Mouse (Mus musculus) spleen, adult 12 weeks (tissue): ENCODE data around the gene 4933411K16Rik.

Experiments used
- DNase-seq: peaks from one replicate; pipeline ENCODE4 v3.0.0; 2022; ENCODE audit warnings: low spot score

4933411K16Rik gene

DNA sequence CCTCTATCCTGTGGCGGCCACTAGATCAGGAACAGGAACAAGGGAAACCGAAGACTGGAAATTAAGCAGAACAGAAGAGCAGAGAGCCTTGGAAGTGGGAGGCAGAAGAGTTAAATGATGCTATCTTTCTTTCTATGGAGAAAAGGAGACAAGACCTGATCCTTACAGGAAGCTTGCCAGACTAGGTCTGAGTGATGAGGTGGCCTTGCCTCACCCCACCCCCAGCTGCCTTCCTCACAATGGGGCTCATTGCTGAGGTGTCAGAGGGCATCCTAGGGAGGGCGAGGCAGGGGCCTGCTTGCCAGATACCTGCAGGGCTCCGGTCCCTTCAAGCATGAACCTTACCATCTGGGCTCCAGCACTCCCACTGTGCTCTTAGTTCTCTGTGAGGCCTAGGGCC lies at the start of gene 4933411K16Rik:
Gene 4933411K16Rik (plus strand): TSS at position 301 of the 400 bp plus-strand sequence.
- DNase-seq = no peak

- no peak for DNase-seq
Measured at GRCm38 (mm10) chr19:42004258-42004657, 47.8 kb upstream of the 4933411K16Rik start.

GRCm38 (mm10) chr19:42005616-42006015 lies 46.4 kb upstream of the 4933411K16Rik start:
- DNase-seq = no peak

DNA sequence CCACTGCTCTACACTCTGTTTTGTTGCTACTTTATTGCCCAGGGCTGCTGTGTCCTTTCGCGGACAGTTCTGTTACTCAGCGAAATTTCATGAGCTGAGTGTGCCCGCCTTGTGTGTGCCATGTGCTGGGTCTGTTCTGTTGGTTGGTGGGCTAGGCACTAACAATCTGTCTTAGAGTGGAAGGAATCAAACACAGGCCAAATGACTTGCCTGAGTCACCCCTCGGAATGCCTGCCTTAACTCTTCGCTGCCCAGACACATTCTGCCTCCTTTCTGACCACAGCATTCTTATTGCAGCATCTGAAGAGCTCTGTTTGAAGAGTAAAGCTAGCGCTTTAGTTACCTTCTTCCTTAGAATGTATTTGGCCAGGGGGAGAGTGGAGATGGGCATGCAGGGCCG lies 45.5 kb upstream of the 4933411K16Rik start:
- DNase-seq = no peak

DNA sequence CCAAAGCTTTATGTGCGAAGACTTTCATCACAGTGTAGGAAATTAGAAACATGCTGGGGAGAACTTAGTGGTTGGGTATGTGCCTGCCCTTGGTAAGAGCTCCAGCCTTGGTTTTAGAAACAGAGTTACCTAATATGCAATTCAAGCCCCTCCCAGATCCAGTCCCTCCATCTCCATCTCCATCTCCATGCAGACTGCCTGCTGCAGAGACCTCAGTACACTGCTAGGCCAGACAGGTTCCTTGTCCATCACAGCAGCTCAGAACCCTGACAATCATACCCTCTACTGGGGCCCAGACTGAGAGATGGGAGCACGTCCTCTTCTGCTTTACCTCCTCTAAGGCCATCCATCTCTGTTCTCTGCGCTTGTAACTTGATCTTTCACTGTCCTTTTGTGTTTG lies 43.5 kb upstream of the 4933411K16Rik start:
- no peak for DNase-seq

DNA sequence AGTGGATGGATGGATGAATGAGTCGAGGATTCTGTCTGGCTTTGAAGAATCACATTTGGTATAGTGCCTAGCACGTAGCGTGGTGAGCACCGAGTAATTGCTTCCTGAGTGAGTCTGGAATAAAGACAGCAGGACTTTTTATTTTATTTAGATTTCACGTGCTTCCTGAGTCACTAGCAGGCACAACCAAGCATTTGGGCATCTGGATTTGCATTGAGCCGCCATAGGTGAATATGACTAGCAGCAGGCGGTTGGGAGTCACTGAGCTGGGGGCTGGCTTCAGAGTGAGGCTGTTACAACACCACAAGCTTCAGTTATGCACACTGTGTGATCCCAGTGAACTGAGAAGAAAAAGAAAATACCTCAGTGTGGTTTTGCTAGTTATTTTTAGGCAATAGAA lies 43.0 kb upstream of the 4933411K16Rik start:
- no peak for DNase-seq

DNA sequence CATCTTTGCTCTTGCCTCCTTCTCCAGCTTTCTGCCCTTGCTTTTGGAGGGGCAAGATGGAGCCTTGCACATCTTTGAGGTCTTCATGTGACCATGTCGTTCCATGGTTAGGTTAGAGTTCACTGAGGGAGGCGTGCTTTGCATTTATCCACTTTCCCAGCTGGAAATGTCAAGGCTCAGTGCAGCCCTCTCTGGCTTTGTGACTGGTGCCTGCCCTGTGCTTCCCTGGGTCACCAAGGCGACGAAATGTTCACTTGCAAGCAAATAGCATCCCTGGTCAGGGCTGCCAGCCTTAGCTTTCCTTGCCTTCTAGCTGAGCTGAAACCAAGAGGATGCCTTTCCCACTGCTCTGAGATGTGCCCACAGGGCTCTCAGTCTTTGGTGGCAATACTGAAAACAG lies 41.6 kb upstream of the 4933411K16Rik start:
- DNase-seq = no peak

GRCm38 (mm10) chr19:42011123-42011522 lies 40.9 kb upstream of the 4933411K16Rik start:
- no peak for DNase-seq

- no peak for DNase-seq
Measured at GRCm38 (mm10) chr19:42014231-42014825, 37.7 kb upstream of the 4933411K16Rik start.

DNA sequence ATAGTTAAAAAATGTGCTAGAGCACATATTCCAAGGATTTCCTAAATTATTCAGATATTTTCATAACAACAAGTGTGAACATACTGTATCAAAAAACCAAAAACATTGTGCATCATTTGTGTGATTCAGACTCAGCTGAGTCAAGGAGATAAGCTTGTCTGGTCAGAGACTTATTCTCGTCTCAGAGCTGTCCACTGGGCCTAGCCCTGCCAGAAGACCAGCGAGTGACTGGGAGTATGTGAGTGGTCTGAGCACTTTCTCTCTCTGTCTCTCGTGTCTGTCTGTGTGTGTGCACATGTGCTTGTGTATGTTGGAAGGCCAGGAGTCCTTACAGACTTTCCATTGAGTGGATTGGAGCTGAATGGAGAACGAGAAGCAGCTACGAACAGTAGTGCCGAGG lies 37.0 kb upstream of the 4933411K16Rik start:
- DNase-seq = no peak

GRCm38 (mm10) chr19:42016251-42016650 lies 35.8 kb upstream of the 4933411K16Rik start:
- no peak for DNase-seq

DNA sequence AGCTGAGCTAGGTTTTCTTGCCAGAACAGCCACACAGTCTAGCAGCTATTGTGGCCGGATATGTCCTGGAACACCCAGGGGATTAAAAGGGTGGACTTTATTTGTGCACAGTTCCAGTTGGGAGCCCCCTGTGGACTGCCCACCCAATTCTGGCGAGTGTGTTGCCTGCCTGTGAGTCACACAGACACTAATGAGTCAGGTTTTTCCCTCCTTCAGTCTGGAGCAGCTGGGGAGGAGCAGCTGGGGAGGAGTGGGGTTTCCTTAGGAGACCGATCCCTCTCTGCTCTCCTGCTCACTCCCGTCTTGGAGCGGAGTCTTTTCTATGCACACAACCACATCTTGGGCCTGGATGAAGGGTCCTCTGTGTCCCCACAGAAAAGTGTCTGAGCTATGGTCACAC lies 35.2 kb upstream of the 4933411K16Rik start:
- DNase-seq = no peak

- DNase-seq = no peak
Measured at GRCm38 (mm10) chr19:42017399-42018247, 34.4 kb upstream of the 4933411K16Rik start.

DNA sequence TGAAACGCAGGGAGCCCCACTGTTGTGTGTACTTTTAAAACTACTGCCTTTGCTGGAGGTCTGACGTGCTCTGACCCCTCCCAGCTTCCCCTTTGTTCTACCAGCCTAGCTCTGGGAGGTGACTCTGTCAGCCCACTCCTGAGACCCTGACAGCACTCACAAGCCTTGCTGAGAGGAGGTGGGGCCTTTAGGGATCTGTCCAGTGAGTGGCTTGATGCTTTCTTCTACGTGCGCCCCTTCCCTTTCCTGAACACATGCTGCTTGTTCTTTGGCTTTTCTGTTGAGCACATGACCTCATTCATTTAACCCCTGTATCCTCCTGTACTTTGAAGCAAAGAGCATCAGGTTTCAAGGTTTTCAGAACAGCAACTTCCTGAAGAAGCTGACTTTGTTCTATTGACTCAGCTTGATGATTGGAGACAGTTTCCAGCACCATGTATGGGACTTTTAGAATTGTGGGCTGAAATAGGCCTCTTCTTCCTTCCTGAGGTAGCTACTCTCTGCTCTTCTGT lies 33.0 kb upstream of the 4933411K16Rik start:
- DNase-seq = no peak

GRCm38 (mm10) chr19:42021681-42022541 lies 30.1 kb upstream of the 4933411K16Rik start:
- DNase-seq = no peak

- DNase-seq = no peak
Measured at GRCm38 (mm10) chr19:42022542-42022848, 29.6 kb upstream of the 4933411K16Rik start.

DNA sequence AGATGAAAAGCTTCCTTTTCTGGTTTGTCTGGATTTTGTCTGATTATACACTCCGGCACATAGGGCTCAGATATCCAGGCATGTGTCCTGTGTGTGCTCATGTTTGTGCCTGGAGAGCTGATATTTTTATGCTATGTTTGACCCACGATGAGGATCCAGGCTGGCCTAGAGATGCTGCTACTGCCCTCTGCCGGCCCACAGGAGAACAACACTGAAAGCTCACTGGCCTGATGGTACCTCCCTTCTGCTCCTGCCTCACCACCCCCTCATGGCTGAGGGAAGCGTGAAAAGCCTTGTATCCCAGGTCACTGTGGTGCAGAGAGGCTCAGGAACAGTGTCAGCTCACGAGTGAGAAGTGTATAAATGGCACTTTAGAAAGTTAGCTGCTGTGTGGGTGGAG lies 25.9 kb upstream of the 4933411K16Rik start:
- DNase-seq = peak; percentile 48

DNA sequence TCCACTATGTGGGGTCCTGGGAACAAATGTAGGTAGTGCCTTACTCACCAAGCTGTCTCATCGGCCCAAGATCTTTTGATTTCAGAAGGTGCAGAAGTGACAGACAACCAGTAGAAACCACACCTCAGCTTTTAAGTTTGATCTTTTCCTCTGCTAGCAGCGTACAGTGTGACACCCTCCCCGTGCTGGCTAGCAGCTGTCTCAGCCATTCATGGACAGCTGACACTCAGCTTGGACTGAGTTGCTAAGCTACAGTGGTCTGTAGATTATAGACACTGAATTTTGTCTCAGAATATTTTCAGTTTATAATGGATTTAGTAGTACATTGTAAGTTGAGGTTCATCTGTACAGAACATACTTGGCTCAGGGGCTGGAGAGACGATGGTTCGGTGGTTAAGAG lies 20.9 kb upstream of the 4933411K16Rik start:
- no peak for DNase-seq

- no peak for DNase-seq
Measured at GRCm38 (mm10) chr19:42033611-42034010, 18.4 kb upstream of the 4933411K16Rik start.

- DNase-seq = no peak
Measured at GRCm38 (mm10) chr19:42034146-42034775, 17.8 kb upstream of the 4933411K16Rik start.

- no peak for DNase-seq
Measured at GRCm38 (mm10) chr19:42034881-42035455, 17.1 kb upstream of the 4933411K16Rik start.
